Mouse (Mus musculus) stomach, embryonic 14.5 days (tissue): Measurements from ENCODE around the gene Olfr1047. TPM values are rescaled to one million over a fixed set of nuclear protein-coding genes. Genes with fewer than 3 reads are reported as not detected.
"Not testable (repeated sequence)": the region's sequence is repeated elsewhere in the genome, so short reads cannot be mapped to it uniquely, and the experiment has no call there.

ENCODE experiments used
- ATAC-seq: fragments of 200-750 bp; cut with Nextera tagmentation; 2 replicates; pipeline ENCODE4 v1.8.0; 2017; ENCODE audit warnings: low read depth, moderate TSS enrichment; ENCODE audit not compliant: insufficient number of reproducible peaks, insufficient read depth, low FRiP score
- H3K27ac ChIP-seq: fragments of 300-500 bp; sonication (generic); 2 replicates; pipeline ENCODE4 v1.5.1; 2014; ENCODE audit warnings: mild to moderate bottlenecking, low read length, moderate library complexity, mixed read lengths
- H3K27me3 ChIP-seq: fragments of 300-500 bp; sonication (generic); 2 replicates; pipeline ENCODE4 v1.6.1; 2014; ENCODE audit warnings: low read length, control low read depth, mixed read lengths; ENCODE audit not compliant: control insufficient read depth, insufficient read depth
- H3K36me3 ChIP-seq: fragments of 300-500 bp; sonication (generic); 2 replicates; pipeline ENCODE4 v1.6.1; 2014; ENCODE audit warnings: mild to moderate bottlenecking, control low read depth, low read length, moderate library complexity, mixed read lengths; ENCODE audit not compliant: control insufficient read depth, insufficient read depth
- H3K4me1 ChIP-seq: fragments of 300-500 bp; sonication (generic); 2 replicates; pipeline ENCODE4 v1.6.1; 2014; ENCODE audit warnings: low read length, control low read depth, mixed read lengths; ENCODE audit not compliant: control insufficient read depth, insufficient read depth
- H3K4me2 ChIP-seq: fragments of 300-500 bp; sonication (generic); replicated peaks from 2 replicates; pipeline ENCODE4 v1.6.1; 2014; ENCODE audit warnings: low read depth, low read length, control low read depth
- H3K4me3 ChIP-seq: fragments of 300-500 bp; sonication (generic); 2 replicates; pipeline ENCODE4 v1.5.1; 2014; ENCODE audit warnings: low read depth, low read length, control low read depth
- H3K9ac ChIP-seq: fragments of 300-500 bp; sonication (generic); replicated peaks from 2 replicates; pipeline ENCODE4 v1.6.1; 2014; ENCODE audit warnings: low read depth, mild to moderate bottlenecking, control low read depth, low read length, moderate library complexity, mixed read lengths
- H3K9me3 ChIP-seq: fragments of 300-500 bp; sonication (generic); 2 replicates; pipeline ENCODE4 v1.6.1; 2016; ENCODE audit warnings: low read depth, low read length, control low read depth; ENCODE audit not compliant: control insufficient read depth
- WGBS: fragments of 180-500 bp; shearing (Covaris S2); extraction: QIAGEN DNeasy Blood & Tissue Kit; methylation state at CpG from one replicate; pipeline ENCODE4 v1.1.7; 2014; 5-methylcytosine and 5-hydroxymethylcytosine counted together
- polyA plus RNA-seq: library from polyadenylated mRNA; unstranded; fragments of >200 nt; fragmentation: Nextera tagmentation; extraction: Ambion mirVana; gene quantifications from 2 replicates; pipeline ENCODE4 v1.2.1, GENCODE M21; 2014

The Olfr1047 gene
- polyA plus RNA-seq: not detected in 2 replicates

GRCm38 (mm10) chr2:86231301-86231700, at the start of gene Olfr1047:
Olfr1047 (minus strand) TSS chr2:86231401.
- Histone ChIP-seq H3K27ac (no peak within 1 kb of the TSS), H3K9me3 (no peaks in the 10 kb centered on the region), H3K4me1 (no peaks in the 10 kb centered on the region), H3K36me3 (no peaks in the 10 kb centered on the region), H3K4me3 (no peak within 1 kb of the TSS), H3K27me3 (no peaks in the 10 kb centered on the region), H3K4me2 (no peak within 1 kb of the TSS), H3K9ac (no peak within 1 kb of the TSS)
- 85% methylated on average over 1 of the region's 1 CpGs for WGBS
- no peak for ATAC-seq

DNA sequence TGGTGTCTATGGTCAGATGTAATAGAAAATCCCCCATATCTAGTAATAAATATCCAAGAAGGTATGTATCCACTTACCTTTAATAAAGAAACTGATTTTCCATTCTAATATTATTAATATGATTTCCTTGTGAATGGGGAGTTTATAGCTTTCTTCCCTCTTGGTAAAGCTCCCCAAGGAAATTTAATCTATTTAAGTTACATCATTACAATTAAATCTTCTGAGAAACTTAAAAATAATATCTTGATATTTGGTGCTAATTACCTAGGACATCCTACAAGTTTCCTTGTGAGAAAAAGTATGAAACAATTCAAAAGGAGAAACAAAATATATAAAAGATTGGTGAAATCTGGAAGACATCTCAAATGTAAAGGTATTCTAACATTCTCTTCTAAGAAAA, 47.8 kb upstream of the Olfr1047 start, which contains the start of gene Olfr1051:
TSS of gene Olfr1051 (minus strand) at position 101 of the 400 bp plus-strand sequence.
- not testable (repeated sequence) for H3K4me3 ChIP-seq, H3K9ac ChIP-seq, H3K4me2 ChIP-seq, H3K9me3 ChIP-seq, H3K4me1 ChIP-seq, H3K27me3 ChIP-seq, ATAC-seq, H3K36me3 ChIP-seq, H3K27ac ChIP-seq

DNA sequence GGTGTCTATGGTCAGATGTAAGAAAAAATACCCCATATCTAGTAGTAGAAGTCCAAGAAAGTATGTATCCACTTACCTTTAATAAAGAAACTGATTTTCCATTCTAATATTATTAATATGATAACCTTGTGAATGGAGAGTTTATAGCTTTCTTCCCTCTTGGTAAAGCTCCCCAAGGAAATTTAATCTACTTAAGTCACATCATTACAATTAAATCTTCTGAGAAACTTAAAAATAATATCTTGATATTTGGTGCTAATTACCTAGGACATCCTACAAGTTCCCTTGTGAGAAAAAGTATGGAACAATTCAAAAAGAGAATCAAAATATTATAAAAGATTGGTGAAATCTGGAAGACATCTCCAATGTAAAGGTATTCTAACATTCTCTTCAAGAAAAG, 27.0 kb upstream of the Olfr1047 start, which contains the start of gene Olfr1049:
TSS of gene Olfr1049 (minus strand) at position 101 of the 400 bp plus-strand sequence.
- H3K9me3 ChIP-seq, H3K27me3 ChIP-seq, H3K4me2 ChIP-seq, ATAC-seq, H3K27ac ChIP-seq, H3K36me3 ChIP-seq, H3K4me1 ChIP-seq, H3K9ac ChIP-seq, H3K4me3 ChIP-seq: not testable (repeated sequence)

DNA sequence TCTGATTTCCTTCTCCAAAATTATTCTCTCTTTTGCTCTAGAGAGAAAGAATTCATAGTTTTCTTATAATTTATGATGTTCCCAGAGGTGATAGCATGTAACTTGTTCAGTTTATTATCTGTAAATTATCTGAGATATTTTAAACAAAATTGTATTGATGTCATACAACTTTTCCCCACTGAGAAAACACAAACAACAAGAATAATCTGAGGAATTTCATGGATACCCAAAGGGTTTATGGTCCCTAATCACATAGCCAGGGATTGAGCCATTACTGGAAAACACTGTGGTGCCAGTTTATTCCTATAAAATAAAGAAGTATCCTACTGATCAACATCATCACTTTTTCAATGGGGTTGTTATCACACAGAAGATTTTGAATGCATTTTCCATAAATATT, 9.0 kb upstream of the Olfr1047 start, which contains the start of gene Olfr1048:
TSS of gene Olfr1048 (minus strand) at position 101 of the 400 bp plus-strand sequence.
- no peak within 1 kb of the TSS for H3K27ac ChIP-seq
- H3K4me2 ChIP-seq: no peak within 1 kb of the TSS
- H3K4me3 ChIP-seq: no peak within 1 kb of the TSS
- no peak for ATAC-seq
- H3K9me3 ChIP-seq: no peaks in the 10 kb centered on the region
- H3K4me1 ChIP-seq: no peaks in the 10 kb centered on the region
- H3K27me3 ChIP-seq: no peaks in the 10 kb centered on the region
- H3K9ac ChIP-seq: no peak within 1 kb of the TSS
- H3K36me3 ChIP-seq: no peaks in the 10 kb centered on the region

DNA sequence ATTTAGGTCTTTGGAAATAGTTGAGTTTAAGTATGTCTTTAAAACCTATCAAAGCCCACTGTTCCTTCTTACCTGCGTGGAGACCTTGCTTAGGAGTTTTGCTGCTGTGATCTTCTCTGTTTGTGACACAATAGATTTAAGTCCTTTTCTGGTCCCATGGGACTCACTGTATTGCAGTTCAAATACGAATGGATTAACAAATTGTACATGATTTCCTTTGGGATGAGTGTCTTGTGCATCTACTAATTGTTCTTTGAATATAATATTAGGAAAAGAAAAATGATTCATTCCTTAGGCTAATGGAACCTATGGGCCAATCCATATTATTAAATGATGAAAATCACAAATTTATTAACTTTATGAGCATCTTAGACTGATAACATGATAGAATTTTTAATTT, 12.0 kb downstream of the Olfr1047 start, which contains the start of gene Olfr1046:
TSS of gene Olfr1046 (minus strand) at position 101 of the 400 bp plus-strand sequence.
- no peak for ATAC-seq
- Histone ChIP-seq H3K27me3 (no peaks in the 10 kb centered on the region), H3K4me3 (no peak within 1 kb of the TSS), H3K9ac (no peak within 1 kb of the TSS), H3K4me2 (no peak within 1 kb of the TSS), H3K27ac (no peak within 1 kb of the TSS), H3K36me3 (no peaks in the 10 kb centered on the region), H3K9me3 (no peaks in the 10 kb centered on the region), H3K4me1 (no peaks in the 10 kb centered on the region)
- WGBS: 75% methylated on average over 2 of the region's 2 CpGs

GRCm38 (mm10) chr2:86202909-86203308, 28.3 kb downstream of the Olfr1047 start, which contains the start of gene Olfr1045:
Olfr1045 (minus strand) TSS chr2:86203009.
- H3K36me3 ChIP-seq: no peaks in the 10 kb centered on the region
- no peak within 1 kb of the TSS for H3K9ac ChIP-seq
- no peaks in the 10 kb centered on the region for H3K9me3 ChIP-seq
- no peak for ATAC-seq
- H3K4me3 ChIP-seq: no peak within 1 kb of the TSS
- no peaks in the 10 kb centered on the region for H3K4me1 ChIP-seq
- no peak within 1 kb of the TSS for H3K27ac ChIP-seq
- no peak within 1 kb of the TSS for H3K4me2 ChIP-seq
- H3K27me3 ChIP-seq: no peaks in the 10 kb centered on the region

DNA sequence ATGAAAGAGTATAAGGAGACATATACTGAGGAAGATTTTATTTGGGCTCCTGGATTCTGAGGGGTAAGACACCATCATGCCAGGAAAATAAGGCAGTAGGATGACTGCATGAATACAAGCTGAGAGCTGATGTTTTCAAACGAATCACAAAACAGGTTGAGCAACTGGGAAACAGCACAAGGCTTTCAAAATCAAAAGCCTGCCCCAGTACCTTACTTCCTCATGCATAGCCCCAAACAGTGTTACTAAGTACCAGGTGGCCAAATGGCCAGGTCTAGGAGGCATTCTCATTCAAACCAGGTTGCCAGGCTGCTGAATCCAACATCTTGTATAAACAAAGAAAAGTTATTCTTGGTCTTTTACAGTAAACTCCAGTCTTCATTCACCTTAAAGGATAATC, 35.3 kb downstream of the Olfr1047 start:
- 54% methylated on average over 1 of the region's 1 CpGs for WGBS
- H3K9me3 ChIP-seq: no peaks in the 10 kb centered on the region
- H3K4me1 ChIP-seq: no peaks in the 10 kb centered on the region
- H3K9ac ChIP-seq: no peak overlapping the region
- H3K4me3 ChIP-seq: no peak overlapping the region
- no peak overlapping the region for H3K4me2 ChIP-seq
- no peak for ATAC-seq
- no peaks in the 10 kb centered on the region for H3K36me3 ChIP-seq
- no peak overlapping the region for H3K27ac ChIP-seq
- H3K27me3 ChIP-seq: no peaks in the 10 kb centered on the region

DNA sequence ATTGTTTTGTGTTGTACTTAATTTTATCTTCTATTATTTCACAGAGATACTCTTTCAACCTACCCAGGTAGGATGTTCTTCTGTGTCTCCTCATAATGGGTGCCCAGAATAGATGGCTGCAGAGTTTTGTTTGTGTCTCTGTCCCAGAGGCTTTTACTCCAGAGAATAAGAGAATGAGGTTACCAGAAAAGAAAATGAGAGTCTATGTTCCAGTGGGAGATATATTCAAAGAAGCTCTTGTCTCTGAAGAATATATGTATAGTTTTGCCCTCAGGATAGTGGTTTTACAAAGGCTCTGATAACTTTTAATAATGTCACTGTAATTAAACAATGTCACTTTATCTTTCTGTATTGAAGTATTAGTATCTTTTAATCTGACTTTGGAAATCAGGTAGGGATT, 45.6 kb downstream of the Olfr1047 start, which contains the start of gene Olfr52:
TSS of gene Olfr52 (minus strand) at position 101 of the 400 bp plus-strand sequence.
- no peaks in the 10 kb centered on the region for H3K4me1 ChIP-seq
- no peaks in the 10 kb centered on the region for H3K9me3 ChIP-seq
- H3K36me3 ChIP-seq: no peaks in the 10 kb centered on the region
- H3K4me2 ChIP-seq: no peak within 1 kb of the TSS
- H3K4me3 ChIP-seq: no peak within 1 kb of the TSS
- no peak within 1 kb of the TSS for H3K27ac ChIP-seq
- no peak for ATAC-seq
- H3K27me3 ChIP-seq: no peaks in the 10 kb centered on the region
- no peak within 1 kb of the TSS for H3K9ac ChIP-seq

- H3K9me3 ChIP-seq: no peaks in the 10 kb centered on the region
- no peak overlapping the region for H3K4me3 ChIP-seq
- H3K27ac ChIP-seq: no peak overlapping the region
- no peak overlapping the region for H3K4me2 ChIP-seq
- no peak overlapping the region for H3K9ac ChIP-seq
- no peaks in the 10 kb centered on the region for H3K4me1 ChIP-seq
- H3K27me3 ChIP-seq: no peaks in the 10 kb centered on the region
- WGBS: 70% methylated on average over 3 of the region's 3 CpGs
- ATAC-seq: no peak
- no peaks in the 10 kb centered on the region for H3K36me3 ChIP-seq
Observed at GRCm38 (mm10) chr2:86179950-86180349, 51.3 kb downstream of the Olfr1047 start.
